Mouse (Mus musculus): ENCODE results near the gene BC024978. TPM values are rescaled to one million over a fixed set of nuclear protein-coding genes. Genes with fewer than 3 reads are reported as not detected.
"Not testable (repeated sequence)": the region's sequence is repeated elsewhere in the genome, so short reads cannot be mapped to it uniquely, and the experiment has no call there.

Gene BC024978
- total RNA-seq, 4 experiments from 2014 or later, result 21.0 to 25.0 (median 23.2) TPM

DNA sequence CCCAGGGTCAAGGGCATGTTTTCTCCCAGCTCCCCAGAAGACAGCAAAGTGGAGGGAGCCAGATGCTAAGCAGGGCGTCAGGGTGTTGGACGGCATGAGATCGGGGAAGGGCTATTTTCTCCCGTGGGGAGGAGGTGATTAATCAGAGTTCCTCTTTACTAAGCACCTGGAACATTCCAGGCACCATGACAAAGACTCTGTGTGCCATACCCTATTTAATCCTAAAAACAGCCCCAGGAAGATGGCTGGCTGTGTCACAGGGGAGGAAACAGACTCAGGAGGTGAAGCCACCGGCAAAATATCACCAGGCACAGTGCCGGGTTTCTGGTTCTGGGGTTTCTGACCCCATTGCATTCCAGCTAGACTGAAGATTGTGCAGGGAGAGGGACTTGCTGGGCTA, 26.4 kb downstream of the BC024978 start:
- DNase-seq (ENCODE audit: low spot score in 2 of 2), result no peak

DNA sequence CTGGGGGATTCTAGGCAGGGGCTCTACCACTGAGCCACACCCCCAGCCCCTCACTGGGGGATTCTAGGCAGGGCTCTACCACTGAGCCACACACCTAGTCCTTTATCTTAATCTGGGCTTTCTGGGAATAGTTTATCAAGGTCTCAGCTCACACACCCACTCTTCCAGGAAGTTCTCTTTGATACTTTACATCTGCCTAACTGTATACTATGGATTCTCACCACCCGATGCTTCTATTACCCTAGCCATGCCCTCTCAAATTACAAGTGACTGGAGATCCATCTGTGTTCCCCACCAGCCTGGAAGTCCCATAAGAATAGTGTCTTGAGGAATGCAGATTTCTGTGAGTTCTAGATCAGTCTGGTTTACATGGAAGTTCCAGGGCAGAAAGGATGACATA, 27.0 kb downstream of the BC024978 start:
- no peak for DNase-seq (ENCODE audit: low spot score in 2 of 2)

DNA sequence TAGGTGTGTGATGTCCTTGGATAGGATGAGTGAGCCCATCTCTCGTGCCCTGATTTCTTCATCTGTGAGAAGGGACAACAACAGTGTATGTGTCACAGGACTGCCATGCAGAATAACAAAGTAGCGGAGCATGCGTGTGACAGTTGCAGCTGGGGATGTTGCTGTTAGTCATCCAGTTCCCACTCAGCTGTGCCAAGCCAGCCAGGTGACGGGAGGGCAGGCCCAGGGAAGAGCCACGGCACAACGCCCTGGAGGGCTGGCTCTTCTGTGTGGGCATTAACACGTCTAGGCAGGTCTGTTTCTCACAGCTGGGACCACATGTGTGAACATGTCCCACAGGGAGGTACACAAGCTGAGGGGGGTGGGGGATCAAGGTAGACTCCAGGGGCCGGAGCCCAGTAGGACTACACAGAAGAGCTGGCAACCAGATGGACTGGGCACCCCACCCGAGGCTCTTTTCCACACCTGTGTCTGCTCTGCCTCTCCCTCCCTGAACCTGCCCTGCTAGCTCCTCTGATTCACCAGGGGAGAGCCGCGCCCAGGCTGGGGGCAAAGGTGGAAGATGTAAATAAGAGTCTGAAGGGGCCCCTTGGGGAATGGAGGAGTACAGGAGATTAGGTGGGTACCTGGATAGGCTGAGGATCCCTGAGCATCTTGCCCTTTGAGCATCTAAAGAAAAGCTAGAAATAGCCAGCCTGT, 29.4 kb downstream of the BC024978 start:
- peak; percentile 36 to 61 for DNase-seq (ENCODE audit: low spot score in 2 of 2)

DNA sequence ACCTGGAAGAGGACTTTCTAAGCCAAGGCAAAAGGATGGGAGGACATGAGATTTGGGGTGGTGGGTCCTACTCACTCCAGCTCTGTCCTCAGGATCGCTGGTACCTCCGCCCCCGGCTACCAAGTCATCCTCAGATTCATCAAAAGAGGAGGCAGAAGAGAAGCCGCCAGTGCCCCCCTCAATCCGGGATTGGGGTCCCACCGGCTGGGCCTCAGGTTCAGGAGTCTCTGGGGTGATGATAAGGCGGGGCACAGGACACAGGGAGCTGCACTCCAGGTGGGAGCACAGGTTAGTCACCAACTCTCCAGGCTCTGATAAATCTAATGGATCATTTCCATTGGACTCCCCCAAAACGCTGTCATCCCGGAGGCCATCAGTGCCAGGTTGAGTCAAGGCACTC, 31.7 kb downstream of the BC024978 start:
- DNase-seq (ENCODE audit: low spot score in 2 of 2), result no peak

DNA sequence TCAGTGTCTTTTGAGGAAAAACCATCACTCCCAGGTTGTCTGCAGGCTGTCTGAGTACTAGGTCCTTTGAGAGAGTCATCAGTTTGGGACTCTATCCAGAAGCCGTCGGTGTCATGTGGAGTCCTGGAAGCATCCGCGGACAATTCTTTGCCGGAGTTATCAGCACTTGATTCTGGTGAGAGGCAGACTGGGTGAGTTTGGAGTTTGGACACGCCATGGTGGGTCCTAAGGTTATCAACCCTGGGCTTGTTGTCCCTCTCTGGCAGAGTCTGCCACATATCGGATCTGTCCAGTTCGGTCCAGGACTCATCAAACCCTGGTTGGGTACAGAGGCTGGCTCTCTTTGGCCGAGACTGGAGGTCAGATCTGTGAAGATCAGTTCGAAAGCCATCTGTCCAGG, 32.1 kb downstream of the BC024978 start:
- no peak for DNase-seq (ENCODE audit: low spot score in 2 of 2)

DNA sequence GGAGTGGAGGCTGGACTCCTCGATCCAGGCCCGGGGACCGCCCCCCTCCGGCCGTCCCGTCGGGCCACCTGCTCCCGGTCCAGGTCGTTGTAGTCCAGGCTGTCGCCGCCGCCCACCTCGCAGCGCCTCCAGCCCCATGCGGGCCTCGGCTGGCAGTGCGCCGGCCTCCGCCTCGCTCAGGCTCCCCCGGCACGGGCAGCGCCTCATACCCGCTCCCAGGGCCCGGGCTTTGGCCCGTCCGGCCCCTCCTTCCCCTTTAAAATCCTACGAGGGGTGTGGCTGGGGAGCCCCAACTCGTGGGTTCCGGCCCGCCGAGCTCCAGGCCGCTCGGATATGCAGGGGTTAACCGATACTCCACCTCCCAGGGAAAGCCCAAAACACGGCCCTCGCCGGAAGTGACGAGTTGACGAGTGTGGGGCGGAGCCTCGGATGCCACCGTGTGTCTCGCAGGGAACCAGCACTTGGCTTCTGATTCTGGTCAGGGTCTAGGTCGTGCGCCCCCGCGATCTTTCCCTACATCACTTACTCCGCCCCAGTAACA, 32.8 kb downstream of the BC024978 start, which contains the start of gene Itpkc:
TSS of gene Itpkc (minus strand) at position 381 of the 541 bp plus-strand sequence.
- DNase-seq (ENCODE audit: low spot score in 2 of 2), result peak; percentile 83 to 87

DNA sequence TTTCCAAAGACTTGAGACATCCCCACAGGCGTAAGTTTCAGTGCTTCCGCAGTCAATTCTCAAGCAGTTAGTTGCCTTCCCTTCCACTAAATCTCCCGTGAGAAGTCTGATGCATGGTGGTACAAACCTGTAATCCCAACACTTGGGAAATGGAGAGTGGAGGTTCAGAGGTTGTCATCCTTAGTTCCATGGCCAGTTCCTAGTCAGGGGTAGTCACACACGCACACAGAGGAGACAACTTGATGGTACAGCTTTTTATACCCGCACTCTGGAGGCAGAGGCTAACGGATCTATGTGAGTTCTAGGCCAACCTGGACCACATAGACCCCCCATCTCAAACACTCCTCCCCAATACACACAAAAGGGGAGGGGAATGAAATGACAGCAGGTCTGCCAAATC, 33.3 kb downstream of the BC024978 start:
- DNase-seq (ENCODE audit: low spot score in 2 of 2), result no peak

DNA sequence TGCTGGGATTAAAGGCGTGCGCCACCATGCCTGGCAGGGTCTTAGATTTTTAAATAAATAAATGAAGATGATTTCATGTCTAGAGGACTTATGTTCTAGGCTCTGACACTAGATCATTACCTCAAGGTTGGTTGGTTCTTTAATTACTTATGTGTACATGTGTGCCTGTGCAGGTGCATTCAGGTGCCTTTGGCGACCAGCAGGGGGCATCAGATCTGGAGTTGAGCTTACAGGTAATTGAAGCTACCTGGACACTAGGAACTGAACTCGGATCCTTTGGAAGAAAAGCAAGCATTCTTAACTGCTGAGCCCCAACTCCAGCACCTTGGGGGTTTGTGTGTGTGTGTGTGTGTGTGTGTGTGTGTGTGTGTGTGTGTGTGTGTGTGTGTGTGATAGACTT, 35.2 kb downstream of the BC024978 start:
- no peak for DNase-seq (ENCODE audit: low spot score in 2 of 2)

DNA sequence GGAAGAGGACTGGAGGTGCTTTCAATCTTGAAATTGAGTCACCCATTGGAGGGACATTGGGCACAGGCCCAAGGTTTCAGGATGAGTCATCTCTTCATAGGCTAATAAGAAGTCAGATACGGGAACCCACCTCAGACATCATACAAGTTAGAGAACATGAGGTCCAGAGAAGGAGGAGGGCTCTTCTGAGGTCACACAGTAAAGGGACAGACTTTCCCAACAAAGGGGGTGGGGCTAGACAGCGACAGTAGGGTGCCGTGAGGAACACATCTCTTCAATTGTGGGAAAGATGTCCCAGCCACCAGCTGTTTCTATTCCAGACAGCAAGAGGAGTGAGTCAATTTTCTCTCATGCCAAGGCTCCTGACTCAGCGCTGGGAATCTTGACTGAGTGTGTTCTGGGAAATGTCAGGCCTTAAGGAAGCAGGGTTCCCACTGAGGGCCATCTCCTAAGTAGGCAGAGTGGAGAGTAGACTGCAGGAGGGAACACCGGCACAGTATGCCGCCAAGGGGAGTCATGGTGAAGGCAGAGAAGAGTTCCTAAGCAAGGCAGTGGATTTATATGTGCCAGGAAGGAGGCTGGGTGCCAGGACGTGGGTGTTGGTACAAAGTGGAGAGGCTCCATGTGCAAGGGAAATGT, 36.2 kb downstream of the BC024978 start:
- peak; percentile 57 to 90 for DNase-seq (ENCODE audit: low spot score in 2 of 2)

DNA sequence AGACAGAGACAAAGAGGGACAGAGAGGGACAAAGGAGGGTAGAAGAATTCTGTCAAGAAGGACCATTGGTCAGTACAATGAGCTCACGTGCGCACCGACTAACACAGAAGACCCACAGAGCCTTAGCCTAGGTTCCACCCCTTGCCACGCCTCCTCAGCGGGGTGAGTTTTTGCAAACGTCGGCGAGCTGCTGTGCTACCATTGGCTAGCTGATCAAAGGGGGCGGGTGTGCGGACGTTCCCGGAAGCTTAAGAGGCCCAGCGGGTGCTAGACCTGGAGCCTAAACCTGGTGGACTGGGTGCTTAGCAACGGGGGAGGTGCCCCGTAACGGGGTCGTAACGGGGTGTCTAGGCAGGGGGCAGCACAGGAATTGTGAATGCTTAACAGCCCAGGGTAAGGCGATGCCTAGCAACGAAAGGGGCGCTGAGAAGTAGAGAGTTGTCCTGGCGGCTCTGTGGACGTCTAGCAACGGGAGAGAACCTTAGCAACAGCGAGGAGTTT, 37.2 kb downstream of the BC024978 start, which contains the start of gene Coq8b:
TSS of gene Coq8b (plus strand) at position 243 of the 501 bp plus-strand sequence.
- peak; percentile 84 to 93 for DNase-seq (ENCODE audit: low spot score in 2 of 2)

DNA sequence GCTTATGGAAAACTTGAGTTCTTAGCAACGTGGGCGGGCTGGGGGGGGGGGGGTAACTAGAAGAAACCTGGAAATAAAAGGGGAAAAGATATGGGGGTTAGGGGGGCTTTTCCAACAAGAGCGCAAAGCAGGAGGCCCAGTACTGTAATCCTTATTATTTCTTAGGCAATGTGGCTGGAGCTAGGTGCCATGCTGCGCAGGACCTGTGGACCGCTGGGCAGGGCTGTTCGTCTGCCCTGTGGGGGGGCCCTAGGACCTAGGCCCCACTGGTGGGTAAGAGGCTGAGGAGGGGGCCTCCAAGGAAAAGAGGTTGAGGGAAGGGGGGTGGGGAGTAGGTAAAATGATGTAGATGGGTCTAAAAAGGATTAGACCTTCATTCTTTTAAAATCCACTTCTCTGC, 37.7 kb downstream of the BC024978 start:
- no peak for DNase-seq (ENCODE audit: low spot score in 2 of 2)

DNA sequence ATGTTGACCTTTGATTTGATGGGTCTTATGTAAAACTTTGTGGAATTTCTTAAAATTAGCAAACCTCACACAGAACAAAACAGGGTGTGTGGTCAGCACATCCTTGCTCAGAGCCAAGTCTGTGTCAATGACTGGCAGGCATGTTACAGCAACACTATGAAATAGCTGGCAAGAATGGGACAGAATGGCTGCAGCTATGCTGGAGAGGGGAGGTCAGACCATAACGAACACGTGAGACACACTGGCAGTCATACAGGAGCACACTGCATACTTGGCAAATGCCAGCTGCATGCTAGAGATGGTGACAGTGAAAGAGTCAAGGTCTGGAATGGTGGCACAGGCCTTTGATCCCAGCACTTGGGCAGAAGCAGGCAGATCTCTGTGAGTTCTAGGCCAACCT, 40.1 kb downstream of the BC024978 start:
- DNase-seq (ENCODE audit: low spot score in 2 of 2), result no peak

DNA sequence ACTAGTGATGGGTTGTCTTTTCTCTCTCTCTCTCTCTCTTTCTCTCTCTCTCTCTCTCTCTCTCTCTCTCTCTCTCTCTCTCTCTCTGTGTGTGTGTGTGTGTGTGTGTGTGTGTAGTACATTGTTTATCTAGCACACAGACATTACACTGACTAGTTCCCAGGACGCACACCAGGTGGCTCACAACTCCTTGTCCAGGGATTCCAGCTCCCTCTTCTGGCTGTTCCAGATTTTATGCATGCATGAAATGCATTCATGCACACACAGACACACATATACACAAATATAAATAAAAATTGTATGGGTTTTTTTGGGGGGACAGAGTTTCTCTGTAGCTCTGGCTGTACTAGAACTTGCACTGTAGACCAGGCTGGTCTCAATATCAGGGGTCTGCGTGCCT, 41.9 kb downstream of the BC024978 start:
- DNase-seq (ENCODE audit: low spot score in 2 of 2), result no peak

DNA sequence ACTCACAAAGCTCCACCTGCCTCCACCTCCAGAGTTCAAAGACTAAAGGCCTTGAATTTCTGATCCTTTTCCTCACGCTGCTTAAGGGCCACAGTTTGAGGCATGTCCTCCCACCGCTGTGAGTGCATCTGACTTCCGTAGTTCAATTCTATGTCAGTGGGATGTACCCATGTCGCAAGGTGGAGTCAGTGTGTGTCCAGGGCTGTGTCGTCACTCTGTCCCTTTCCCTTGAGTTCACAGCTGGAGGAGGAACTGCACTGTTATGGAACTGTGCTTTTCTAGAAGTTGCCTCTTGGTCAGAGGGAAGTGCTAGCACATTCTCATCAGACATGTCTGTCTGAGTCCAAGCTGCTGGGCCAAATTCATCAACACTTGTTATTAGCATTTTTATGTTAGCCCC, 43.0 kb downstream of the BC024978 start:
- no peak for DNase-seq (ENCODE audit: low spot score in 2 of 2)

DNA sequence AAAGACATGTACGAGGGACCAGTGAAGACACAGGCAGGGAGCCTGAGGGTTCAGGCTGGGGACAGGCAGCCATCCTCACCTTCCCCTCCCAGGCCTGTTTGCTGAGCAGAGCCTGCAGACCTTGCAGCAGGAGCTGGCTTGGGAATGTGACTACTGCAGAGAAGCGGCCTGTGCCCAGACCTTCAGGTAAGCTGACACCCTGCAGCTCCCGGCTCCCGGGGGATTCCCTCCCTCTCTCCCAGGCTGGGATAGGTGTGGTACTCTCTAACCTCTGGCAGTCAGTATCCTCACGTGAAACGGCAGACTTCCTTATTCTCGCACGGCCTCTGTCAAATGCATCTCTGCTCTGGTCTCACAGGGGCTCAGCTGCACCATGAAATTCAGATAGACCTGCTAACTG, 47.6 kb downstream of the BC024978 start:
- DNase-seq (ENCODE audit: low spot score in 2 of 2), result no peak

DNA sequence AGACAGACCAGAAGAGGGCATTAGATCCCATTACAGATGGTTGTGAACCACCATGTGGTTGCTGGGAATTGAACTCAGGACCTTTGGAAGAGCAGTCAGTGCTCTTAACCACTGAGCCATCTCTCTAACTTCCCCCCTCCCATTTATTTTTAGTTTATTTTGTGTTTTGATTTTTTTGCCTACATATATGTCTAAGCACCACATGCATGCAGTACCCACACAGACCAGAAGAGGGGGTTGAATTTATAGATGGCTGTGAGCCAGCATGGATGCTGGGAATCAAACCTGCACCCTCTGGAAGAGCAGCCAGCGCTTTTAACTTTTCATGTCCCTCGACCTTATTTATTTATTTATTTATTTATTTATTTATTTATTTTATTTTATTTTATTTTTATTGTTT, 48.5 kb downstream of the BC024978 start:
- not testable (repeated sequence) for DNase-seq (ENCODE audit: low spot score in 2 of 2)

DNA sequence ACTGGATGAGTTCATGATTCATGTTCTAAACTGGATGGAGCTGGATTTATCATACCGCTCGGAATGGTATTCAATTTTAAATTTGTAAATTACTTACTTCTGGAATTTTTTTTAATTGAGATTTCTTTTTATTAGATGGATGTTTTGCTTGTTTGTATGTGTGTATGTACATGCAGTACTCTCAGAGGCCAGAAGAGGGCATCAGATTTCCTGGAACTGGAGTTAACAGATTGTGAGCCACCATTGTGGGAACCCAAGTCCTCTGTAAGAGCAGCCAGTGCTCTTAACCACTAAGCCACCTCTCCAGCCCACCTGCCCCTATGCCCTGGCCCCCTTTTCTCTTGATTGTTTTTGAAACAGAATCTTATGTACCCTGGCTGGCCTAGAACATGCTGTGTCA, 53.6 kb downstream of the BC024978 start:
- no peak for DNase-seq (ENCODE audit: low spot score in 2 of 2)

DNA sequence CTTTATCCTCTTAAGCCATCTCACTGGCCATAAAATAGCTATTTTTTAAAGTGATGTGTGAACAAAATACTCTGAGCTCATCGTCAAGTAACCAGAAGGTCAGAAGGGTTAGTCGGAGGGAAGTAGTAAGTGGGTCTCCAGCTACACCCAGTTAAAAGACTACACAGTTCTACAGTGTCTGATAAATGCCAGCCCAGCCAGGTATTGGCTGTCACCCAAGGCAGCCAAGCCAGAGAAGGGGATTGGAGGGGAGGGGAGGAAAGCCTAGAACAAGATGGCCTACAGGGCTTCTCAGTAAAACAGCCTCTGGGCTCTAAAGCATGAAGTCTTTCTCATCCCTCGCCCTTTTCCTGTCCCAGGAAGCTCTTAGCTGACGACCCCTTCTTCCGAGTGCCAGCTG, 54.3 kb downstream of the BC024978 start:
- no peak for DNase-seq (ENCODE audit: low spot score in 2 of 2)

DNA sequence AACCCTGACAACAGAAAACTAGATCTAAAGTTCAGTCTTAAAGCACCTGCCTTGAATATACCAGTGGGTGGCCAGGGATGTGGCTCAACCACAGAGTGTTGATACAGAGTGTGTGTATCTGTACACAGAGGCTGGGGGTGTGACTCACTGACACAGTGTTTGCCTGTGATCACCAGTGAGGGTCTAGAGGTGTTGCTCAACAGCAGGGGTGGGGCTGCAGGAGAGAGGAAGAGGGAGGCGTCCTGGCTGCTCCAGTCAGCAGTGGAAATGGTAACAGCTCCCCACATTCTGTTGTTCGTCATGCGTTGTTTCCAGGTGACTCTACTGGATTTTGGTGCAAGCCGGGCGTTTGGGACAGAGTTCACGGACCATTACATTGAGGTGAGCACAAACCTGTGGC, 56.4 kb downstream of the BC024978 start:
- DNase-seq (ENCODE audit: low spot score in 2 of 2), result no peak

DNA sequence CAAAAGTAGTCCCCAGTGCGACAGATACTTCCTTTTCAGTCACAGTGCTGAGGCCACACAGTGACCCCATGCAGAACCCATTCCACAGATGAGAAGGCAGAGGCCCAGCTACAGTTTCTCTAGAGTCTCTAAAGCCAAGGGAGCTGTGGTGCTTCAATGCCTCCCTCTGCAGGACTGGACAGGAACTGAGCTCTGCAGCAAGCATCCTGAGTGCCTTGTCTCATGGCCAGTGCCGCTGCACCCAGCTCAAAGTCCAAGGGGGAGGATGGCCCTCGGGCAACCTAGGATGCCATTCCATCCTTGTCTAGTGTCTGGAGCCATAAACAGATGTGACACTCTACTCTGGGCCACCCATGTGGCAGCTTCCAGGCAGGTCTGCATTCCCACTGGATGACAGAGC, 60.1 kb downstream of the BC024978 start:
- DNase-seq (ENCODE audit: low spot score in 2 of 2), result no peak

DNA sequence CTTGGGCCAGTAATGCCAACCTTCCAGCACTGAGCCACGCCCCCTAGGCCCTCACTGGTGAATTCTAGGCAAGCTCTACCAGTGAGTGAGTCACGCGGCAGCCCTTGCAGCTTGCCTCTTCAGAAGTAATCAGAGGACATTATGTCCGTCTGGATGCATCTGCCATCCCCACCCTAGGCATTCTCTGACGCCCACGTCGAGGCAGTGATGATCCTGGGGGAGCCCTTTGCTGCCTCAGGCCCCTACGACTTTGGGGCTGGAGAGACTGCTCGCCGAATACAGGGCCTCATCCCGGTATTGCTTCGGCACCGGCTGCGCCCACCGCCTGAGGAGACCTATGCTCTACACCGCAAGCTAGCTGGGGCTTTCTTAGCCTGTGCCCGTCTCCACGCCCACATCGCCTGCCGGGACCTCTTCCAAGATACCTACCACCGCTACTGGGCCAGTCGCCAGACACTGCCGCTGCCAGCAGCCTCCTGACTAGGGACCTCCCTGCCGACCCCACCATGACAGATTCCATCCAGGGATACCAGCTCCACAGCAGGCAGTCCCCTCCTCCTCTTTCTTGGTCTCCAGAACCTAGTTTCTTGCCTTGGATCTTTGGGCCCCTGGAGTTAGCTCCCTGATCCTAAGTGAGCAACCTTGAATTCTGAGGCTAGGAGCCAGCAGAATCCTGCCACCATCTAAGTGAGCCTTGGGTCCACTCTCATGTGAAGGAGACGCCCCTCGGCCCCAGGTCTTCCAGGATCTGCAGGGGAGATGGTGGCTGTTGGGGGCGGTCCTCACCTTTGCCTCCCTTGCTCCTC, 61.7 kb downstream of the BC024978 start:
- peak; percentile 64 to 83 for DNase-seq (ENCODE audit: low spot score in 2 of 2)

DNA sequence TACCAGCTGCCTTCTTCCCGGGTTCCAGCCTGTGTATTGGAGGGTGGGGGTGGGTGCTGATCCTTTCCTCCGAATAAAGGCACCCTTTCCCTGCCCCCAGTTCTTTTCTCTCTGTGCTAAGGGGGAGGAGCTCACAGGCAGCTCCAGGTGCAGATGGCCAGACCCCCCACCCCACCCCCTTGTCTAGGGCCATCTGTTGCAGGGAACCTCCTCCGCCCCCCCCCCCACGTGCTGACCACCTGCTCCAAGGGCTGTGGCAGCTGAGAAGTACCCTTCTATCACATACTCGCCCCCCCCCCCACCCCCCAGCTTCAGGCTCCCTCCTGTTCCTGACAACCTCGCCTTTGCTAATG, 62.2 kb downstream of the BC024978 start:
- DNase-seq (ENCODE audit: low spot score in 2 of 2), result no peak
